Mouse (Mus musculus) heart, postnatal 36 days (tissue): ENCODE data around the gene Upk3b. TPM values are rescaled to one million over a fixed set of nuclear protein-coding genes. Genes with fewer than 3 reads are reported as not detected.

ENCODE experiments used
- total RNA-seq, 2 experiments: library from RNA; stranded (reverse); gene quantifications; 2 replicates each; pipeline ENCODE4 v1.2.3; 2021

The Upk3b gene
- total RNA-seq, 2 experiments from 2014 or later, result 17.9 to 28.6 TPM

Other genes with a start within 250 kb of the Upk3b start
- not detected for gene Srrm3, start 231.6 kb upstream of the Upk3b start, total RNA-seq
- 100 to 1,000 TPM; 406 to 459 TPM for gene Hspb1, start 150.6 kb upstream of the Upk3b start, total RNA-seq
- 100 to 1,000 TPM; 279 to 282 TPM for gene Ywhag, start 103.9 kb upstream of the Upk3b start, total RNA-seq
- under 1 TPM; 0.58 to 0.68 TPM for gene Ssc4d, start 64.0 kb upstream of the Upk3b start, total RNA-seq
- gene Zp3, start 58.4 kb upstream of the Upk3b start, total RNA-seq, result not detected
- 1 to 10 TPM; 7.2 to 7.9 TPM for gene Dtx2, start 43.7 kb upstream of the Upk3b start, total RNA-seq
- not detected for gene Upk3bl, start 16.0 kb downstream of the Upk3b start, total RNA-seq
- 1 to 10 TPM; 6.4 to 9.2 TPM for gene Rasa4, start 45.4 kb downstream of the Upk3b start, total RNA-seq
- 10 to 100 TPM; 74.0 to 76.8 TPM for gene Polr2j, start 78.1 kb downstream of the Upk3b start, total RNA-seq
- 1 to 10 TPM; 5.7 to 6.6 TPM for gene Lrwd1, start 97.6 kb downstream of the Upk3b start, total RNA-seq
- 1 to 10 TPM; 4.4 to 4.7 TPM for gene Alkbh4, start 97.7 kb downstream of the Upk3b start, total RNA-seq
- 1 to 10 TPM; 1.2 to 1.3 TPM for gene Orai2, start 132.2 kb downstream of the Upk3b start, total RNA-seq
- gene Prkrip1, start 160.5 kb downstream of the Upk3b start, total RNA-seq, result 10 to 100 TPM; 15.2 to 20.5 TPM
- under 1 TPM; 0.43 to 0.83 TPM for gene Sh2b2, start 208.1 kb downstream of the Upk3b start, total RNA-seq